Mouse (Mus musculus): Measurements from ENCODE around the gene Gm13289. TPM values are rescaled to one million over a fixed set of nuclear protein-coding genes. Genes with fewer than 3 reads are reported as not detected.
"Not testable (repeated sequence)": the region's sequence is repeated elsewhere in the genome, so short reads cannot be mapped to it uniquely, and the experiment has no call there.

Gm13289 gene
- polyA plus RNA-seq, 1 experiment from 2014 or later, result not detected

- WGBS, result 20% methylated on average over 11 of the region's 14 CpGs
- H3K4me3 ChIP-seq (replicated peaks), result peak within 1 kb of the TSS; percentile 36
- ATAC-seq (ENCODE audit: low FRiP score); H3K9ac ChIP-seq; H3K27ac ChIP-seq; H3K4me1 ChIP-seq; H3K27me3 ChIP-seq; H3K36me3 ChIP-seq (replicated peaks); H3K9me3 ChIP-seq: not testable (repeated sequence)
- H3K4me2 ChIP-seq, result peak within 1 kb of the TSS; percentile 60
Observed at GRCm38 (mm10) chr4:88759610-88760268, 17.0 kb upstream of the Gm13289 start, which contains the start of gene Gm13283. Gene Gm13283 (plus strand): TSS chr4:88760119.

- not testable (repeated sequence) for H3K27ac ChIP-seq; H3K9me3 ChIP-seq; ATAC-seq (ENCODE audit: low FRiP score); H3K27me3 ChIP-seq; H3K9ac ChIP-seq; H3K36me3 ChIP-seq (replicated peaks); H3K4me1 ChIP-seq
- H3K4me2 ChIP-seq, result peak overlapping the region; percentile 60
- WGBS, result under 1% methylated on average over 21 of the region's 28 CpGs
- peak overlapping the region; percentile 36 for H3K4me3 ChIP-seq (replicated peaks)
Observed at GRCm38 (mm10) chr4:88760431-88760830, 16.3 kb upstream of the Gm13289 start.

GRCm38 (mm10) chr4:88761776-88762175 is 14.9 kb upstream of the Gm13289 start:
- H3K36me3 ChIP-seq (replicated peaks); H3K9me3 ChIP-seq; ATAC-seq (ENCODE audit: low FRiP score); H3K4me1 ChIP-seq; H3K4me2 ChIP-seq; H3K9ac ChIP-seq; H3K4me3 ChIP-seq (replicated peaks); H3K27ac ChIP-seq; H3K27me3 ChIP-seq: not testable (repeated sequence)
- WGBS, result 76% methylated on average over 6 of the region's 8 CpGs

- WGBS, result 56% methylated on average over 9 of the region's 9 CpGs
- H3K36me3 ChIP-seq (replicated peaks); H3K4me2 ChIP-seq; H3K27ac ChIP-seq; ATAC-seq (ENCODE audit: low FRiP score); H3K9me3 ChIP-seq; H3K4me3 ChIP-seq (replicated peaks); H3K4me1 ChIP-seq; H3K27me3 ChIP-seq; H3K9ac ChIP-seq: not testable (repeated sequence)
Observed at GRCm38 (mm10) chr4:88762341-88762740, 14.4 kb upstream of the Gm13289 start.

- H3K4me3 ChIP-seq (replicated peaks), result peak overlapping the region; percentile 39
- not testable (repeated sequence) for H3K27me3 ChIP-seq; H3K36me3 ChIP-seq (replicated peaks); H3K9ac ChIP-seq; H3K27ac ChIP-seq; ATAC-seq (ENCODE audit: low FRiP score); H3K9me3 ChIP-seq; H3K4me1 ChIP-seq
- peak overlapping the region; percentile 54 for H3K4me2 ChIP-seq
- WGBS, result 3% methylated on average over 36 of the region's 42 CpGs
Observed at GRCm38 (mm10) chr4:88763384-88764018, 13.2 kb upstream of the Gm13289 start.

GRCm38 (mm10) chr4:88773534-88773933 is 3.2 kb upstream of the Gm13289 start, which contains the start of gene Gm13290:
Gene Gm13290 (plus strand): TSS chr4:88773834.
- no CpG with 5 or more reads among the region's 32 CpGs for WGBS
- not testable (repeated sequence) for H3K27me3 ChIP-seq; H3K9me3 ChIP-seq; H3K4me2 ChIP-seq; H3K9ac ChIP-seq; H3K4me3 ChIP-seq (replicated peaks); H3K36me3 ChIP-seq (replicated peaks); ATAC-seq (ENCODE audit: low FRiP score); H3K27ac ChIP-seq; H3K4me1 ChIP-seq

GRCm38 (mm10) chr4:88779550-88779949 is 2.8 kb downstream of the Gm13289 start, which contains the start of gene Gm13272:
Gene Gm13272 (plus strand): TSS chr4:88779850.
- not testable (repeated sequence) for H3K27ac ChIP-seq; ATAC-seq (ENCODE audit: low FRiP score); H3K9me3 ChIP-seq; H3K4me1 ChIP-seq; H3K4me3 ChIP-seq (replicated peaks); H3K9ac ChIP-seq; H3K27me3 ChIP-seq; H3K4me2 ChIP-seq; H3K36me3 ChIP-seq (replicated peaks)
- no CpG with 5 or more reads among the region's 29 CpGs for WGBS

- not testable (repeated sequence) for H3K4me1 ChIP-seq; H3K9me3 ChIP-seq; H3K4me3 ChIP-seq (replicated peaks); H3K27ac ChIP-seq; H3K27me3 ChIP-seq; H3K4me2 ChIP-seq; H3K9ac ChIP-seq; ATAC-seq (ENCODE audit: low FRiP score); H3K36me3 ChIP-seq (replicated peaks)
- WGBS, result 52% methylated on average over 16 of the region's 18 CpGs
Observed at GRCm38 (mm10) chr4:88780320-88780719, 3.6 kb downstream of the Gm13289 start.

- H3K27me3 ChIP-seq; H3K4me1 ChIP-seq; H3K36me3 ChIP-seq (replicated peaks); H3K9ac ChIP-seq; H3K27ac ChIP-seq; H3K9me3 ChIP-seq; ATAC-seq (ENCODE audit: low FRiP score): not testable (repeated sequence)
- Histone ChIP-seq H3K4me3 (replicated peaks) (peak within 1 kb of the TSS; percentile 13; the same call in 1 of the 2 replicates), H3K4me2 (peak within 1 kb of the TSS; percentile 40)
- WGBS, result 8% methylated on average over 4 of the region's 7 CpGs
Observed at GRCm38 (mm10) chr4:88781831-88782230, 5.1 kb downstream of the Gm13289 start, which contains the start of gene Ifnz. Gene Ifnz (plus strand): TSS chr4:88782131.

GRCm38 (mm10) chr4:88782335-88782734 is 5.6 kb downstream of the Gm13289 start:
- H3K9me3 ChIP-seq; H3K27ac ChIP-seq; H3K27me3 ChIP-seq; H3K4me1 ChIP-seq; H3K36me3 ChIP-seq (replicated peaks); ATAC-seq (ENCODE audit: low FRiP score); H3K9ac ChIP-seq: not testable (repeated sequence)
- Histone ChIP-seq H3K4me3 (replicated peaks) (peak overlapping the region; percentile 13; the same call in 1 of the 2 replicates), H3K4me2 (peak overlapping the region; percentile 40)
- 0% methylated on average over 6 of the region's 31 CpGs for WGBS

GRCm38 (mm10) chr4:88785409-88785808 is 8.7 kb downstream of the Gm13289 start, which contains the start of gene Gm13276:
Gene Gm13276 (plus strand): TSS chr4:88785709.
- H3K4me1 ChIP-seq; H3K9ac ChIP-seq; H3K4me3 ChIP-seq (replicated peaks); H3K9me3 ChIP-seq; H3K27ac ChIP-seq; H3K4me2 ChIP-seq; ATAC-seq (ENCODE audit: low FRiP score); H3K36me3 ChIP-seq (replicated peaks); H3K27me3 ChIP-seq: not testable (repeated sequence)
- no CpG with 5 or more reads among the region's 27 CpGs for WGBS

GRCm38 (mm10) chr4:88788402-88788801 is 11.7 kb downstream of the Gm13289 start, which contains the start of gene Gm13277:
Gene Gm13277 (plus strand): TSS chr4:88788632.
- not testable (repeated sequence) for H3K27me3 ChIP-seq; H3K9me3 ChIP-seq; ATAC-seq (ENCODE audit: low FRiP score); H3K4me1 ChIP-seq; H3K4me3 ChIP-seq (replicated peaks); H3K4me2 ChIP-seq; H3K9ac ChIP-seq; H3K27ac ChIP-seq; H3K36me3 ChIP-seq (replicated peaks)
- 0% methylated on average over 1 of the region's 28 CpGs for WGBS

GRCm38 (mm10) chr4:88791250-88791649 is 14.5 kb downstream of the Gm13289 start, which contains the start of gene Gm13278:
Gene Gm13278 (plus strand): TSS chr4:88791550.
- H3K9me3 ChIP-seq; H3K4me1 ChIP-seq; H3K27ac ChIP-seq; H3K4me2 ChIP-seq; ATAC-seq (ENCODE audit: low FRiP score); H3K36me3 ChIP-seq (replicated peaks); H3K27me3 ChIP-seq; H3K9ac ChIP-seq; H3K4me3 ChIP-seq (replicated peaks): not testable (repeated sequence)
- no CpG with 5 or more reads among the region's 28 CpGs for WGBS

Data from forebrain, embryonic 12.5 days (tissue).